Mouse (Mus musculus) brain, embryonic 14.5 days (tissue): ENCODE measurements around the gene Saa1. TPM values are rescaled to one million over a fixed set of nuclear protein-coding genes. Genes with fewer than 3 reads are reported as not detected.

Source experiments
- DNase-seq: peaks from one replicate; pipeline ENCODE4 v3.0.0-alpha.2; 2011; ENCODE audit warnings: low read depth
- CTCF ChIP-seq: fragments of 200-500 bp; IDR thresholded peaks from 2 replicates; pipeline ENCODE4 v1.5.1; 2012; ENCODE audit warnings: inconsistent platforms, mild to moderate bottlenecking, moderate library complexity, borderline replicate concordance; ENCODE audit not compliant: insufficient read depth, insufficient read length; ENCODE audit errors: extremely low read depth
- POLR2A ChIP-seq: fragments of 200-500 bp; IDR thresholded peaks from 2 replicates; pipeline ENCODE4 v1.6.1; 2012; ENCODE audit warnings: mild to moderate bottlenecking, inconsistent platforms, borderline replicate concordance; ENCODE audit not compliant: poor library complexity, insufficient read depth, insufficient read length, severe bottlenecking; ENCODE audit errors: extremely low read depth
- polyA plus RNA-seq: library from polyadenylated mRNA; depleted of rRNA; stranded (reverse); fragments of >200 nt; gene quantifications from 2 replicates; pipeline ENCODE4 v1.2.3, GENCODE M21; 2012; rRNA removed

Saa1 gene
- polyA plus RNA-seq, 1 experiment = 0.22 TPM

- no peak for TF ChIP-seq POLR2A
- no peak for TF ChIP-seq CTCF
- DNase-seq = no peak
Observed at GRCm38 (mm10) chr7:46715600-46715999, 27.2 kb downstream of the Saa1 start, which contains the start of gene Saa3. Saa3 (minus strand) TSS chr7:46715700.

GRCm38 (mm10) chr7:46714518-46714917 lies 28.3 kb downstream of the Saa1 start:
- TF ChIP-seq CTCF (peak; percentile 78), POLR2A (no peak)
- DNase-seq = peak; percentile 43

GRCm38 (mm10) chr7:46712250-46712649 lies 30.5 kb downstream of the Saa1 start:
- no peak for DNase-seq
- TF ChIP-seq CTCF = no peak
- no peak for TF ChIP-seq POLR2A

GRCm38 (mm10) chr7:46710390-46710844 lies 32.4 kb downstream of the Saa1 start, which contains the start of gene Saal1:
Saal1 (minus strand) TSS chr7:46710680.
- peak; percentile 96 for DNase-seq
- TF ChIP-seq CTCF = peak; percentile 98
- peak; percentile 11; the same call in 1 of the 2 replicates for TF ChIP-seq POLR2A

GRCm38 (mm10) chr7:46700521-46701025 lies 42.2 kb downstream of the Saa1 start:
- no peak for DNase-seq
- TF ChIP-seq POLR2A (no peak), CTCF (no peak)

- TF ChIP-seq POLR2A (no peak), CTCF (no peak)
- no peak for DNase-seq
Observed at GRCm38 (mm10) chr7:46696754-46697153, 46.0 kb downstream of the Saa1 start.

Other genes starting within 250 kb of the Saa1 start
- gene Sergef, start 103.2 kb downstream of the Saa1 start, polyA plus RNA-seq = 30.8 and 32.8 TPM in 2 replicates
- gene Tph1, start 70.4 kb downstream of the Saa1 start, polyA plus RNA-seq = 0.21 and 0.27 TPM in 2 replicates
- gene Saal1, start 32.3 kb downstream of the Saa1 start, polyA plus RNA-seq = 14.5 and 14.8 TPM in 2 replicates
- gene Saa3, start 27.3 kb downstream of the Saa1 start, polyA plus RNA-seq = not detected in 2 replicates
- gene Saa4, start 10.4 kb downstream of the Saa1 start, polyA plus RNA-seq = not detected in 2 replicates
- not detected in 2 replicates for gene Saa2, start 8.8 kb upstream of the Saa1 start, polyA plus RNA-seq
- gene Hps5, start 53.1 kb upstream of the Saa1 start, polyA plus RNA-seq = 22.6 and 24.6 TPM in 2 replicates
- 28.7 and 29.0 TPM in 2 replicates for gene Gtf2h1, start 53.1 kb upstream of the Saa1 start, polyA plus RNA-seq
- 286 and 288 TPM in 2 replicates for gene Ldha, start 98.5 kb upstream of the Saa1 start, polyA plus RNA-seq
- gene Ldhc, start 118.2 kb upstream of the Saa1 start, polyA plus RNA-seq = 0.16 and 0.20 TPM in 2 replicates
- gene Tsg101, start 177.0 kb upstream of the Saa1 start, polyA plus RNA-seq = 150 and 162 TPM in 2 replicates
- gene Uevld, start 215.5 kb upstream of the Saa1 start, polyA plus RNA-seq = 6.5 and 7.5 TPM in 2 replicates
- gene Gm9999, start 240.6 kb upstream of the Saa1 start, polyA plus RNA-seq = not detected in 2 replicates